Mouse (Mus musculus) adrenal gland, adult 18-20 months (tissue): ENCODE results near the gene Ctc1. TPM values are rescaled to one million over a fixed set of nuclear protein-coding genes. Genes with fewer than 3 reads are reported as not detected.
"Not testable (repeated sequence)": the region's sequence is repeated elsewhere in the genome, so short reads cannot be mapped to it uniquely, and the experiment has no call there.

Experiments
- DNase-seq, 2 experiments: peaks; one replicate each; pipeline ENCODE4 v3.0.0; 2021 to 2022; ENCODE audit warnings: low spot score in 2 of 2
- total RNA-seq, 2 experiments: library from RNA; stranded (reverse); gene quantifications; 1 replicate in 1 of 2; 2 replicates in 1 of 2; pipeline ENCODE4 v1.2.3; 2021

Gene Ctc1
- total RNA-seq, 2 experiments from 2014 or later, result 20.3 to 28.9 TPM

- not testable (repeated sequence) for DNase-seq
Observed at GRCm38 (mm10) chr11:69006575-69006974, 9.1 kb upstream of the Ctc1 start.

GRCm38 (mm10) chr11:69008182-69009121 is 7.3 kb upstream of the Ctc1 start, which contains the start of gene Pfas:
Gene Pfas (minus strand): TSS chr11:69008460.
- DNase-seq, result peak; percentile 91 to 92

GRCm38 (mm10) chr11:69009508-69009907 is 6.2 kb upstream of the Ctc1 start:
- DNase-seq, result no peak

GRCm38 (mm10) chr11:69010400-69011323 is 5.0 kb upstream of the Ctc1 start:
- DNase-seq, result no peak

- DNase-seq, result not testable (repeated sequence)
Observed at GRCm38 (mm10) chr11:69011445-69011844, 4.3 kb upstream of the Ctc1 start.

GRCm38 (mm10) chr11:69012071-69012601 is 3.6 kb upstream of the Ctc1 start:
- peak; percentile 77 to 78 for DNase-seq

GRCm38 (mm10) chr11:69016755-69017154 is 1.0 kb downstream of the Ctc1 start:
- DNase-seq, result no peak

GRCm38 (mm10) chr11:69020691-69021090 is 5.0 kb downstream of the Ctc1 start:
- DNase-seq, result no peak

- DNase-seq, result no peak
Observed at GRCm38 (mm10) chr11:69026562-69026961, 10.9 kb downstream of the Ctc1 start.

GRCm38 (mm10) chr11:69028805-69029204 is 13.1 kb downstream of the Ctc1 start:
- DNase-seq, result no peak

GRCm38 (mm10) chr11:69033552-69033951 is 17.8 kb downstream of the Ctc1 start:
- DNase-seq, result no peak

- DNase-seq, result no peak
Observed at GRCm38 (mm10) chr11:69034585-69034984, 18.9 kb downstream of the Ctc1 start.

GRCm38 (mm10) chr11:69035411-69035810 is 19.7 kb downstream of the Ctc1 start:
- DNase-seq, result no peak

- DNase-seq, result peak; percentile 73 to 80
Observed at GRCm38 (mm10) chr11:69035849-69036248, 20.1 kb downstream of the Ctc1 start.

GRCm38 (mm10) chr11:69036486-69037230 is 20.9 kb downstream of the Ctc1 start:
- DNase-seq, result peak; percentile 95

GRCm38 (mm10) chr11:69037231-69038061 is 21.7 kb downstream of the Ctc1 start:
- peak; percentile 83 to 91 for DNase-seq

GRCm38 (mm10) chr11:69038173-69038572 is 22.5 kb downstream of the Ctc1 start:
- DNase-seq, result no peak

- DNase-seq, result peak; percentile 61 to 66
Observed at GRCm38 (mm10) chr11:69045531-69046394, 30.1 kb downstream of the Ctc1 start, which contains the start of gene Aurkb. Gene Aurkb (plus strand): TSS chr11:69045647.

- no peak for DNase-seq
Observed at GRCm38 (mm10) chr11:69046395-69046774, 30.7 kb downstream of the Ctc1 start.
